In genomic region chr19:7340371-7340779, GRCm38 (mm10) we compare ENCODE assay signal across 8 mouse cellular contexts. TPM values are rescaled to one million over a fixed set of nuclear protein-coding genes. Genes with fewer than 3 reads are reported as not detected.
DNase-seq lines count a peak whose midpoint lies in the region; ATAC-seq and TF ChIP-seq lines count a peak whose summit lies in the region.

No protein-coding gene starts in this region.

- peaks cover 41% of the 10 kb centered on the region for H3K4me1 ChIP-seq in intestine, embryonic 16.5 days (ENCODE audit: control insufficient read depth, insufficient read depth, low read length)
- peaks cover 21% of the 10 kb centered on the region for H3K4me1 ChIP-seq in limb, embryonic 14.5 days (ENCODE audit: control insufficient read depth, insufficient read depth, low read length)
- H3K4me1 ChIP-seq in neural tube, embryonic 11.5 days (ENCODE audit: control insufficient read depth, insufficient read depth, low read length) = peaks cover 21% of the 10 kb centered on the region

- no peak for ATAC-seq in intestine, embryonic 16.5 days
- ATAC-seq in limb, embryonic 14.5 days (ENCODE audit: low FRiP score, low read depth) = no peak
- ATAC-seq in neural tube, embryonic 11.5 days (ENCODE audit: insufficient read depth, low FRiP score, low TSS enrichment) = no peak

- H3K9me3 ChIP-seq in intestine, embryonic 16.5 days (ENCODE audit: control insufficient read depth, low read length) = no peaks in the 10 kb centered on the region
- no peaks in the 10 kb centered on the region for H3K9me3 ChIP-seq in limb, embryonic 14.5 days (ENCODE audit: control insufficient read depth, low read length)
- no peaks in the 10 kb centered on the region for H3K9me3 ChIP-seq in neural tube, embryonic 11.5 days (ENCODE audit: control insufficient read depth, low read length)

- H3K4me2 ChIP-seq in intestine, embryonic 16.5 days (ENCODE audit: low read depth, low read length) = peak overlapping the region; percentile 93
- peak overlapping the region; percentile 77 for H3K4me2 ChIP-seq in limb, embryonic 14.5 days (replicated peaks; ENCODE audit: low read depth, low read length, severe bottlenecking)
- peak overlapping the region; percentile 95 for H3K4me2 ChIP-seq in neural tube, embryonic 11.5 days (ENCODE audit: low read depth)

- peak overlapping the region; percentile 86 for H3K27ac ChIP-seq in intestine, embryonic 16.5 days (ENCODE audit: low read length)
- H3K27ac ChIP-seq in limb, embryonic 14.5 days (replicated peaks; ENCODE audit: low read depth, low read length) = no peak overlapping the region
- H3K27ac ChIP-seq in neural tube, embryonic 11.5 days (ENCODE audit: low read depth, low read length) = no peak overlapping the region

- peak overlapping the region; percentile 87 for H3K9ac ChIP-seq in intestine, embryonic 16.5 days (ENCODE audit: low read depth, low read length)
- H3K9ac ChIP-seq in limb, embryonic 14.5 days (ENCODE audit: low read depth, low read length, severe bottlenecking) = peak overlapping the region; percentile 91
- H3K9ac ChIP-seq in neural tube, embryonic 11.5 days (ENCODE audit: low read length) = peak overlapping the region; percentile 88

- no peaks in the 10 kb centered on the region for H3K36me3 ChIP-seq in intestine, embryonic 16.5 days (ENCODE audit: control insufficient read depth, insufficient read depth, low read length)
- H3K36me3 ChIP-seq in limb, embryonic 14.5 days (ENCODE audit: control insufficient read depth, insufficient read depth, low read length) = no peaks in the 10 kb centered on the region; the same call in 1 of the 2 replicates
- no peaks in the 10 kb centered on the region for H3K36me3 ChIP-seq in neural tube, embryonic 11.5 days (ENCODE audit: control insufficient read depth, insufficient read depth, low read length)

- TF ChIP-seq POLR2A in limb, embryonic 14.5 days (IDR thresholded peaks at IDR 0.05; ENCODE audit: borderline replicate concordance, extremely low read depth, insufficient read depth, insufficient read length) = no peak

- peak; percentile 16 for DNase-seq in ovary, postnatal 36 days (ENCODE audit: low spot score)
- DNase-seq in ovary, postnatal 14 days (ENCODE audit: low spot score) = no peak
- peak; percentile 27 for DNase-seq in cerebellum, adult 18-20 months
- DNase-seq in frontal cortex, adult 2 months (ENCODE audit: extremely low spot score in 1 of 2, low spot score in 1 of 2) = peak; percentile 47 to 75
- no peak for DNase-seq in limb, embryonic 14.5 days (ENCODE audit: low spot score)
- peak; percentile 32 for DNase-seq in neural tube, embryonic 11.5 days (ENCODE audit: low spot score)
- no peak for DNase-seq in gastrocnemius, postnatal 4 days (ENCODE audit: low spot score in 2 of 2)

- peak overlapping the region; percentile 74 for H3K4me3 ChIP-seq in intestine, embryonic 16.5 days (ENCODE audit: low read length)
- peak overlapping the region; percentile 99 for H3K4me3 ChIP-seq in limb, embryonic 14.5 days (replicated peaks; ENCODE audit: low read length)
- peak overlapping the region; percentile 81 for H3K4me3 ChIP-seq in neural tube, embryonic 11.5 days (ENCODE audit: low read depth, low read length)

- H3K27me3 ChIP-seq in intestine, embryonic 16.5 days (replicated peaks; ENCODE audit: control insufficient read depth, insufficient read depth, low read length) = no peaks in the 10 kb centered on the region
- H3K27me3 ChIP-seq in limb, embryonic 14.5 days (ENCODE audit: control insufficient read depth, insufficient read depth, low read length) = no peaks in the 10 kb centered on the region
- H3K27me3 ChIP-seq in neural tube, embryonic 11.5 days (ENCODE audit: control insufficient read depth, insufficient read depth, low read length) = no peaks in the 10 kb centered on the region

- under 1% methylated on average over 15 of the region's 15 CpGs for WGBS in intestine, embryonic 16.5 days
- WGBS in limb, embryonic 14.5 days = 2% methylated on average over 15 of the region's 15 CpGs
- 2% methylated on average over 15 of the region's 15 CpGs for WGBS in neural tube, embryonic 11.5 days

RNA-seq across cellular contexts. Expression of gene Mark2, which starts 1.3 kb away (rescaled TPM):
- 93.6 and 105 TPM in 2 replicates for polyA plus RNA-seq in frontal cortex, adult 2 months (2012; rRNA removed)
- polyA plus RNA-seq in intestine, embryonic 16.5 days (2015; fragmentation: Nextera tagmentation; extraction: Ambion mirVana) = 39.1 and 41.4 TPM in 2 replicates
- polyA plus RNA-seq in limb, embryonic 14.5 days (2012; rRNA removed) = 65.8 and 78.2 TPM in 2 replicates
- polyA plus RNA-seq in limb, embryonic 14.5 days (2014; fragmentation: Nextera tagmentation; extraction: Ambion mirVana) = 48.6 and 56.3 TPM in 2 replicates
- 49.6 and 58.4 TPM in 2 replicates for polyA plus RNA-seq in neural tube, embryonic 11.5 days (2014; fragmentation: Nextera tagmentation; extraction: Ambion mirVana)
- total RNA-seq in gastrocnemius, postnatal 4 days (2021) = 10 to 100 TPM; 45.1 to 46.3 TPM

RNA-seq across cellular contexts. Expression of gene Spindoc, which starts 42.4 kb away (rescaled TPM):
- 20.1 and 21.8 TPM in 2 replicates for polyA plus RNA-seq in frontal cortex, adult 2 months (2012; rRNA removed)
- polyA plus RNA-seq in intestine, embryonic 16.5 days (2015; fragmentation: Nextera tagmentation; extraction: Ambion mirVana) = 17.4 and 18.2 TPM in 2 replicates
- polyA plus RNA-seq in limb, embryonic 14.5 days (2012; rRNA removed) = 37.6 and 47.0 TPM in 2 replicates
- polyA plus RNA-seq in limb, embryonic 14.5 days (2014; fragmentation: Nextera tagmentation; extraction: Ambion mirVana) = 21.9 and 25.9 TPM in 2 replicates
- polyA plus RNA-seq in neural tube, embryonic 11.5 days (2014; fragmentation: Nextera tagmentation; extraction: Ambion mirVana) = 25.6 and 35.1 TPM in 2 replicates
- total RNA-seq in gastrocnemius, postnatal 4 days (2021) = 10 to 100 TPM; 18.2 to 20.1 TPM

Comparison
In these comparisons a context has a peak if more than half of its experiments do, and no peak if none do; other contexts are left out.
1. DNase-seq: peak in ovary, postnatal 36 days (single experiment), cerebellum, adult 18-20 months (2 of 2), frontal cortex, adult 2 months (2 of 2) and neural tube, embryonic 11.5 days (single experiment); none in ovary, postnatal 14 days (single experiment), limb, embryonic 14.5 days (single experiment) and gastrocnemius, postnatal 4 days (0 of 2).
2. Peak in every context shown above with its lines, with median percentiles within 50 percentile points of each other: H3K4me2 ChIP-seq, H3K4me3 ChIP-seq and H3K9ac ChIP-seq.